Mouse (Mus musculus) cortical plate, adult 2 months (tissue): Measurements from ENCODE around the gene Rab15. TPM values are rescaled to one million over a fixed set of nuclear protein-coding genes. Genes with fewer than 3 reads are reported as not detected.

Experiments
- H3K27ac ChIP-seq: fragments of 200-500 bp; 2 replicates; pipeline ENCODE4 v1.5.1; 2012; ENCODE audit warnings: low read length, control low read depth, inconsistent platforms; ENCODE audit not compliant: insufficient read depth
- H3K4me1 ChIP-seq: fragments of 200-500 bp; 2 replicates; pipeline ENCODE4 v1.6.1; 2011; ENCODE audit warnings: low read length; ENCODE audit not compliant: control insufficient read depth, insufficient read depth
- H3K4me3 ChIP-seq: fragments of 200-500 bp; 2 replicates; pipeline ENCODE4 v1.5.1; 2011; ENCODE audit warnings: mild to moderate bottlenecking, low read length, control low read depth; ENCODE audit not compliant: insufficient read depth
- CTCF ChIP-seq: fragments of 200-500 bp; IDR thresholded peaks from 2 replicates; pipeline ENCODE4 v1.5.1; 2011; ENCODE audit warnings: mild to moderate bottlenecking, control low read depth, low read length; ENCODE audit not compliant: insufficient read depth; ENCODE audit errors: extremely low read depth
- POLR2A ChIP-seq: fragments of 200-500 bp; IDR thresholded peaks from 2 replicates; pipeline ENCODE4 v1.6.1; 2011; ENCODE audit warnings: mild to moderate bottlenecking, low read length, control low read depth; ENCODE audit not compliant: insufficient read depth; ENCODE audit errors: extremely low read depth
- polyA plus RNA-seq: library from polyadenylated mRNA; depleted of rRNA; stranded (reverse); fragments of >200 nt; gene quantifications from 2 replicates; pipeline ENCODE4 v1.2.3, GENCODE M21; 2012

Rab15 gene
- polyA plus RNA-seq, 1 experiment: 229 TPM

DNA sequence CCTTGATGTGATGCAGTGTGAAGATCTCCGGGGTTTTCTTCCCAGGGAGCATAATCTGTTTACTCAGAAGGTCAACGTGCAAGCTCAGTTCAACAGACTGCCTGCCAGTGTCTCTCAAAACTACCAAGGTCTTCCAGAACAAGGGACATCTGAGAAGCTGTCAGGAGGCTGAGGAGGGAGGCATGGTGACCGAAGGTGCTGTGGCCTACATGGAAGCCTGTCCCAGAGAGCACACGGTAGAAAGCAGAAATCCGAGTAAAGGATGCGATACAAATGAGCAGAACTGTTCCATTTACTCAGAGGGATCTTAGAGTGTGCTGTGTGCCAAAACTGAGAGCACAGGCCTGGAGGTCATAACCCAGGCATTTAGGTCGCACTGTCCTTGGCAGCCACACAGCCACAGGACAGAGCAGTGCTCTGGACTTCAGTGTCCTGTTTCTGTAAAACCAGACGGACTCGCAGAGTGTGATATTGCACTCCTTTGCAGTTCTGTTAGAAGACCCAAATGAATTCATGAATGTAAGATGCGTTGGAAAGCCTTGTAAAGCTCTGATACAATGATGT lies 38.6 kb downstream of the Rab15 start:
- H3K4me1 ChIP-seq: no peaks in the 10 kb centered on the region

DNA sequence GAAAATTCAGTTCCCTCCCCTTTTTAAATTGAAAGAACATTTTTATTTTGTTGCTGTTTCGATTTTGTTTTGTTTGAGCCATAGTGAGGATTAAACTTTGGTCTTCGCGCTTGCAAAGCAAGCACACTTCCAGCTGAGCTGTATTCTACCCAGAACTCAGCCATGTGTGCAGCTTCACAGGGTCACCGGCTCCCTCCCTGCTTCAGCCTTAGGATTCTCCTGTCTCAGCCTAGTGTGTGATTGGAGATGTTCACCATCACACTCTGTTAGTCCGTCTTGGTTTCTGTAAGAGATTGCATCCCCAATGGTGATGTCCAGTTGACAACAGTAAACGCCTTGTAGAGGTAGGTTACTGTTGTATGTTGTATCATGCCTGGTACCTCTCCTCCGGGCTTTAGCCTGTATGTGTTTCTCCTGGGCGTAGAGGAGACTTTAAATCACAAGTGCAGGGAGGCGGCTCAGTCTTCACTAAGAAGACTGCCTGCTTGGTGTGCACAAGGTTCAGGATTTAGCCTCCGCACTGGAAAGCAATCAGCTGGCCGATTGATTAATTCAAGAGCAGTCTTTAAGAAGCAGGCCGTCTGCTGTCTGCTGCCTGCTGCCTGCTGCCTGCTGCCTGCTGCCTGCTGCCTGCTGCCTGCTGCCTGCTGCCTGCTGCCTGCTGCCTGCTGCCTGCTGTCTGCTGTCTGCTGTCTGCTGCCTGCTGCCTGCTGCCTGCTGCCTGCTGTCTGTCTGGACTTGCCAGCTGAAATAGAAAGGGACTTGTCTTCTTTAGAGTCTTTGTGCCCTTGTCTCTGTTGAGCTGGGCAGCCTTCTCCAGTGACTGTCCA lies 41.9 kb downstream of the Rab15 start:
- H3K4me1 ChIP-seq: no peaks in the 10 kb centered on the region
- no peak for TF ChIP-seq POLR2A
- TF ChIP-seq CTCF: no peak
- H3K4me3 ChIP-seq: no peak overlapping the region
- H3K27ac ChIP-seq: no peak overlapping the region

More for the DNA sequence above, 38.6 kb downstream of the Rab15 start:
- H3K4me3 ChIP-seq: no peak overlapping the region
- H3K27ac ChIP-seq: no peak overlapping the region
- TF ChIP-seq POLR2A: no peak
- no peak for TF ChIP-seq CTCF

DNA sequence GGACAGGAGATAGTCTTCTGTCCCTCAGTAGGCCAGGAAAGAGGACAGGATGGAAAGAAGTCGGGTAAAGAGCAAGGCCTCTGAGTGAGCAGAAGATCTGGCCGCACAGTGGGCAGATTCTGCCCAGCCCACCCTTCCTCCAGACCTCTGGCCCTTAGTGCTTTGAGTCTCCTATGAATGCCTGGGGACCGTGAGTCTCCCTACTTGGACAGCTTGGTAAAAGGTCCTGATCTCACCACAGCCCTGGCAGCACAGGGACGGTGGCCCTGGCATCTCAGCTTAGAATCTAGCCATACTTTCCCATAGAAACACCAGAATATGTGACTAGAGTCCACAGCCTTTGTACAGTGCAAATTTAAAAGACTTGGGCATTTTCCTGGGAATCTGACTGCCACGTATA lies 42.8 kb downstream of the Rab15 start:
- TF ChIP-seq CTCF: no peak
- TF ChIP-seq POLR2A: no peak
- no peaks in the 10 kb centered on the region for H3K4me1 ChIP-seq

DNA sequence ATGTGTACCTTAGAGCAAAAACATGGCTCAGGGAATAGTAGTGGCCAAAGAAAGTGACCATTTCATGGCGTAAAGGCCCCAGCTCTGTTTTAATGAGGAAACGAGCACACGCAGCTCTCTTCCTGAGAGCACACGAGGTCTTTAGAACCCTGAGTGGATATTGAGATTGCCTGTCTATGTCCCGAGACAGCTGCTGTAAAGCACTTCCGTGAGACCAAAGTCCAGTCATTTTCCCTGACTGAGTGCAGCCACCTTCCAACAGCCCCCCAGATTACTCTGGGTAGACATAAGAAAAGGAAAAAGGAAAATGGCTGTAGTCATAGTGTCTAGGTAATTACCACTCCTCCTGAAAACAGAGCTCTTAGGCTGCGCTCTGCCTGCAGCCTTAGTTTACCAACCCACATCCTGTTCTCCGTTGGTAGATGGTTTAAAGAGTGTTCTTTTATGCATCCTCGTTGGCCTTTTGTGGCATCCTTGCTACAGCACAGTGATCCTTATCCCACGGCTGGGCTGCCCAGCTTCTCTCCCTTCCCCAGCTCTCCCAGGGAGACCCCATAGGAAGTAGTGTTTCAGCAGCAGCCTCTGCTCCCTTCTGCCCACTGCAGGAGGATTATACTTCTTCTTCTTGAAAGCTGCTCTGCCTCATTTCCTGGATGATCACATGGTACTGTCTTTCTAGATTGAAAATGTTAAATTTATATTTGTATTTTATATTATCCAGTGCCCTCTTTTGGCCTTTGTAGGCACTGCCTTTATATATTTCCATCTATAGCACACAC lies 44.2 kb downstream of the Rab15 start:
- TF ChIP-seq CTCF (no peak), POLR2A (no peak)
- Histone ChIP-seq H3K27ac (no peak overlapping the region), H3K4me1 (no peaks in the 10 kb centered on the region), H3K4me3 (no peak overlapping the region)

More for the DNA sequence above, 42.8 kb downstream of the Rab15 start:
- Histone ChIP-seq H3K4me3 (no peak overlapping the region), H3K27ac (no peak overlapping the region)

DNA sequence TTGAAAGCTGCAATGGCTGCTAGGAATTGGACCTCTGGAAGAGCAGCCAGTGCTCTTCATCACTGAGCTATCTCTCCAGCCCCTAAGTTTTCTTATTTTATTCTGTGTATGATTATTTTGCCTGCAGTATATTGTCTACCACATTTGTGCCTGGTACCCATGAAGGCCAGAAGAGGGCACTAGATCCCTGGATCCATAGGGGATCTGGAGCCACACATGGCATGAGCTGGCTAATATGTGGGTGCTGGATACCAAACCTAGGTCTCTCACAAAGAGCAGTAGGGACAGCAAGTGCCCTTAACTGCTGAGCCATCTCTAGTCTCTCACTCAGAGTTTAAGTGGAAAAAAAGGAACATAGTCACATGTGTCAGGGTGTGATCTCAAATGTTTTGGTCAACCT lies 44.9 kb downstream of the Rab15 start:
- TF ChIP-seq CTCF: no peak
- TF ChIP-seq POLR2A: no peak
- H3K27ac ChIP-seq: no peak overlapping the region
- no peaks in the 10 kb centered on the region for H3K4me1 ChIP-seq
- no peak overlapping the region for H3K4me3 ChIP-seq

DNA sequence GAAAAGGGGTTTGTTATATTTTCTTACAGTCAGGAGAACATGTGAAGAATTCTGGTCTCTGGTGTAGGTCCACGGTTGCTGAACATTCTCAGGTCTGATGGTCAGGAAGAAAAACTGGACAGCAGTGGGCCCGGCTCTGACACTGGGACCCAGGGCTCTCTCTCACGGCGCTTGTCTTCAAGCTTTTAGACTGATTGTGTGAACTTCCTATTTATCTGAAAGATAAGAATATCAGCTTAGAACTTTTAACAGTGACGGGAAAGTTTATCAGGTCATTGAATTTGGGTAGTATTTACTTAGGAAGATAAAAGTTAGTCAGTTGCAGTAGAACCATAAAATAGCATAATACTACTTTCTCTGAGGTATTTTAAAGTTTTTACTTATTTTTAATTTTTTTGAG lies 45.8 kb downstream of the Rab15 start:
- TF ChIP-seq POLR2A: no peak
- no peak for TF ChIP-seq CTCF
- no peak overlapping the region for H3K4me3 ChIP-seq
- H3K27ac ChIP-seq: no peak overlapping the region
- no peaks in the 10 kb centered on the region for H3K4me1 ChIP-seq

DNA sequence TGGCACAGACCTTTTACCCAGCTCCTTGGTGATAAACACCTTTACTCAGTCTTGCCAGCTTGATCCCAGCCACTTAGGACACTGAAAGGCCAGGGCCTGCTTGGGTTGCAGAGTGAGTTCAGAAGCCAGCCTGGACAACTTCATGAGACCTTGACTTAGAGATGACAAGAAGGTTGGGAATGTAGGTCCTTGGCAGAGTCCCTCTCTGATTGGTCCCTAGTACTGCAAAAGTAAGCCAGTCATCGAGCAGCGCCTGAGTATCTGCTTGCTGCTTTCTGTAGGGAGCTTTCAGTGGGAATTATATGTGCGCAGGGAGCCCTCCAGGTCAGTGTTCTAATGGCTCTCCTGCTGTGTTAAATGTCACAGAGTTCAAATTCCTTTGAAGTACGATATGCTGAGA lies 47.6 kb downstream of the Rab15 start:
- TF ChIP-seq CTCF (no peak), POLR2A (no peak)
- H3K4me1 ChIP-seq: no peaks in the 10 kb centered on the region
- no peak overlapping the region for H3K27ac ChIP-seq
- no peak overlapping the region for H3K4me3 ChIP-seq

DNA sequence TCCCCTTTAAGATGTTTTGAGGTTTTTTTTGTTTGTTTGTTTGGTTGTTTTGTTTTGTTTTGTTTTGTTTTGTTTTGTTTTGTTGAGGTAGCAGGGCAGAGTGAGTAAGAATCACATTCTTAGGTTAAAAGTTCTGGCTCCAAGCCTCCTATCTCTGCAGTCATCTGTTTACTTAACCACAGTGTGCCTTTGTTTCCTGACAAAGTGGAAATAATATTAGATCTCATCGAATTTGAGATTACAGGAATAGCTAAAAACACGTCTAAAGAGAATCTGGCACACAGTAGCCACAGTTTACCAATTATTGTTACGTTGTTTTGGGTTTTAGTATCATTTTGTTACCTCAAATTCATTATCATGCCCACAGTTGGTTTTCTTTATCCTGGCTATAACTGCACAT lies 48.1 kb downstream of the Rab15 start:
- no peak overlapping the region for H3K27ac ChIP-seq
- no peak overlapping the region for H3K4me3 ChIP-seq
- TF ChIP-seq POLR2A (no peak), CTCF (no peak)
- no peaks in the 10 kb centered on the region for H3K4me1 ChIP-seq

DNA sequence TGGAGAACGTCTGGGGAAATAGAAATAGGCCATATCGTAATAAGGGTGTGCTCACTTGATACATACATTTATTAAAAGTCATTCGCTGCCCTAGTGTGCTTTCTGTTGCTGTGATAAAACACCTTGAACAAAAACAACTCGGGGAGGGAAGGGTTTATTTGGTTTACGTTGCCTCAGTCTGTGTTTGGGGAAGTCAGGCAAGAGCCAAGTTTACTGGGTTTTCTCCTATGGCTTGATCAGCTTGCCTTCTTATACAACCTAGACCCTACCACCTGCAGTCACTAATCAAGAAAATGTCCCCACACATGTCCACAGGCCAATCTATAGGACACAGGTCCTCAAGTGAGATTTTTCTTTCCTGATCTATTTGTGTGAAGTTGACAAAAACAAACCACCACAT lies 51.2 kb downstream of the Rab15 start:
- no peak for TF ChIP-seq CTCF
- no peak for TF ChIP-seq POLR2A
- Histone ChIP-seq H3K27ac (no peak overlapping the region), H3K4me3 (no peak overlapping the region), H3K4me1 (no peaks in the 10 kb centered on the region)
